Mouse (Mus musculus) bone marrow, adult 2 months (tissue): ENCODE measurements at regions not wholly inside any gene's neighbourhood (a gene's known extent, or its start where the extent isn't known, plus 50 kb on each side); places are given as distances from the start of the nearest gene placed in this dataset.

Source experiments
- CTCF ChIP-seq: fragments of 200-500 bp; IDR thresholded peaks from 2 replicates; pipeline ENCODE4 v1.5.1; 2011; ENCODE audit warnings: low read length, control low read depth; ENCODE audit not compliant: control insufficient read depth, insufficient read depth
- POLR2A ChIP-seq: fragments of 200-500 bp; IDR thresholded peaks from 2 replicates; pipeline ENCODE4 v1.6.1; 2011; ENCODE audit warnings: low read depth, mild to moderate bottlenecking, control low read depth, low read length, borderline replicate concordance; ENCODE audit not compliant: control insufficient read depth

DNA sequence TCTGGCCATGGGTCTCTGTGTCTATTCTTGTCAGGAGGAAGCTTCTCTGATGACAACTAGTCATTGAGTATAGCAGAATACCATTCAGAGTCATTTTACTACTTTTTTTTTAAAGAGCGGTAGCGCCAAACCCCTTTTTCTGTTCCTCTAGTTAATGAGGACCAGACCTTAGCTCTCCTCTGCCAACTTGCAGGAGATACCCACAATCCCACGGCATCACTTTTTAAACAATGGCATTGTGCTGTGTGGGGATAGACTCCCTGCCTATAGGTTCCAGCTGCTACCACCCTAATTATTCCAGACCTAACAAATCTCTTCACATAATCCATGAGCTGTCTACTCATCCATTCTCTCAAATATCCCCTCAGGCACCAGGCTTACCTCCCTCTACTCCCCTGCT, 154.7 kb downstream of the B3gnt2 start:
- TF ChIP-seq CTCF (no peak), POLR2A (no peak)
